12 mouse cellular contexts compared by ENCODE assay signal in the genomic region with DNA sequence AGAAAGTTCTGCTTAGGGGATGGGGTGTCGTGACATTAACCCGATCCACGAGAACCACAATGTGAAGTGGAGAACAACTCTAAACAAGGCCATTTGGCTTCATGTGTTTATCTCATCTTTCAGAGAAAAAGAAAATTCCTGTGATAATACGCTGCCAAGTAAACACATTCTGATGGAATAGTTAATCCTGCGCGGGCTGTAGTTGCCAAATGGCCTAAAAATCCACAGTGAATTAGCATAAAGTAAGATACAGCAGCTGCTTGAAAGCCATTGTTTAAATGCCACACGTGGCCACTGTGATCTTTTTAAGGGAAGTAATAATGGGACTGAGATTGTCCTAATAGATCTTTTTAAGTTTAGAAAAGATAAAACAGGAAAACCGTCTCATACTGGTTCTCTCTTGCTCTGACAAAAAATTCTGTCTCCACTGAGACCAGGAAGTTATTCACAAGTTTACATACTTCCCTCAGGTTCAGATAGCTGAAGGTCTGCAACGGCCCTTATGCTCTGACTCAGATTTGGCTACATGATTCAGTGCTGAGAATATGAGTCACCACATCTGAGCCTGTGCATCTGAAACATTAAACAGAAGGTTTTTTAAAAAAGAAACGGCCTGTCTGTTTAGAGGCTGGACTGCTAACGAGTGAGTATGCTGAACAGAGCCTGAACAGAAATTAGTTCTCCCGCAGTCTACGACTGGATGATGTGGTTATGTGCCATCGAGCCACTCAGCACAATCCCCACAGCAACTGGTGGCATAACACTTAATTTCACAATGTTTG. TPM values are rescaled to one million over a fixed set of nuclear protein-coding genes. Genes with fewer than 3 reads are reported as not detected.
DNase-seq lines count a peak whose midpoint lies in the region; ATAC-seq lines count a peak whose summit lies in the region.
"Had no signal": no experiment of that assay in that cellular context is flagged by ENCODE, and none has a peak within 500 bp of the region (broad histone marks: within the 10 kb centered on the region; RNA-seq: fewer than 3 reads in every experiment).

No protein-coding gene starts in this region.

- H3K4me2 ChIP-seq in kidney, embryonic 16.5 days (replicated peaks; ENCODE audit: low read depth, low read length) = no peak overlapping the region
- H3K4me2 ChIP-seq in intestine, embryonic 15.5 days (replicated peaks) = no peak overlapping the region; the same call in 1 of the 2 replicates
- H3K4me2 ChIP-seq: embryonic facial prominence, embryonic 12.5 days; midbrain, embryonic 15.5 days had no signal

- H3K9ac ChIP-seq in kidney, embryonic 16.5 days (replicated peaks; ENCODE audit: low read length) = no peak overlapping the region
- H3K9ac ChIP-seq in intestine, embryonic 15.5 days = no peak overlapping the region
- H3K9ac ChIP-seq: embryonic facial prominence, embryonic 12.5 days; midbrain, embryonic 15.5 days had no signal

- H3K4me1 ChIP-seq in kidney, embryonic 16.5 days (ENCODE audit: insufficient read depth, low read length) = no peaks in the 10 kb centered on the region
- no peaks in the 10 kb centered on the region for H3K4me1 ChIP-seq in intestine, embryonic 15.5 days (replicated peaks)
- H3K4me1 ChIP-seq: embryonic facial prominence, embryonic 12.5 days; midbrain, embryonic 15.5 days had no signal

- peak; percentile 49; the same call in 1 of the 2 replicates for ATAC-seq in kidney, embryonic 16.5 days (ENCODE audit: low FRiP score, low TSS enrichment)
- ATAC-seq in intestine, embryonic 15.5 days = peak; percentile 72
- ATAC-seq: hindbrain, embryonic 16.5 days; midbrain, embryonic 15.5 days had no signal

- peak; percentile 31 to 75 for DNase-seq in adrenal gland, adult (ENCODE audit: inconsistent age in 2 of 2, low spot score in 1 of 2)
- no peak for DNase-seq in adrenal gland, adult 18-20 months (ENCODE audit: low spot score in 2 of 2)
- DNase-seq in kidney, postnatal 36 days = no peak
- DNase-seq in MN1 (ENCODE audit: low spot score) = peak; percentile 68
- no peak for DNase-seq in cerebellum, postnatal 4 days (ENCODE audit: low spot score in 2 of 2)
- DNase-seq in cerebellum, postnatal 36 days = no peak
- DNase-seq: thymus, postnatal 14 days had no signal

- 68% methylated on average over 14 of the region's 14 CpGs for WGBS in kidney, embryonic 16.5 days
- WGBS in intestine, embryonic 15.5 days = 36% methylated on average over 14 of the region's 14 CpGs

- no peaks in the 10 kb centered on the region for H3K36me3 ChIP-seq in kidney, embryonic 16.5 days (ENCODE audit: insufficient read depth, low read length)
- no peaks in the 10 kb centered on the region for H3K36me3 ChIP-seq in intestine, embryonic 15.5 days
- H3K36me3 ChIP-seq: embryonic facial prominence, embryonic 12.5 days; midbrain, embryonic 15.5 days had no signal

- H3K27me3 ChIP-seq in kidney, embryonic 16.5 days (ENCODE audit: insufficient read depth, low read length) = no peaks in the 10 kb centered on the region
- no peaks in the 10 kb centered on the region for H3K27me3 ChIP-seq in intestine, embryonic 15.5 days (replicated peaks)
- H3K27me3 ChIP-seq: embryonic facial prominence, embryonic 12.5 days; midbrain, embryonic 15.5 days had no signal

- H3K4me3 ChIP-seq in kidney, embryonic 16.5 days (ENCODE audit: low read length) = no peak overlapping the region
- H3K4me3 ChIP-seq in intestine, embryonic 15.5 days (replicated peaks) = no peak overlapping the region
- H3K4me3 ChIP-seq: embryonic facial prominence, embryonic 12.5 days; midbrain, embryonic 15.5 days had no signal

- no peaks in the 10 kb centered on the region for H3K9me3 ChIP-seq in kidney, embryonic 16.5 days (ENCODE audit: low read length)
- H3K9me3 ChIP-seq in intestine, embryonic 15.5 days = no peaks in the 10 kb centered on the region
- H3K9me3 ChIP-seq: embryonic facial prominence, embryonic 12.5 days; midbrain, embryonic 15.5 days had no signal

- no peak overlapping the region for H3K27ac ChIP-seq in kidney, embryonic 16.5 days (ENCODE audit: low read length)
- peak overlapping the region; percentile 56 for H3K27ac ChIP-seq in intestine, embryonic 15.5 days
- H3K27ac ChIP-seq: embryonic facial prominence, embryonic 12.5 days; midbrain, embryonic 15.5 days had no signal

RNA-seq across cellular contexts. Expression of a gene that starts 21.4 kb away (rescaled TPM):
- total RNA-seq in adrenal gland, adult 18-20 months (2021) = under 1 TPM; 0.16 to 0.23 TPM
- 1.3 and 2.1 TPM in 2 replicates for polyA plus RNA-seq in kidney, embryonic 16.5 days (2015; fragmentation: Nextera tagmentation; extraction: Ambion mirVana)
- polyA plus RNA-seq in intestine, embryonic 15.5 days (2015; fragmentation: Nextera tagmentation; extraction: Ambion mirVana) = 1.7 and 1.8 TPM in 2 replicates

Comparison
In these comparisons a context has a peak if more than half of its experiments do, and no peak if none do; other contexts are left out.
1. DNase-seq: peak in adrenal gland, adult (2 of 2) and MN1 (single experiment); none in adrenal gland, adult 18-20 months (0 of 2), kidney, postnatal 36 days (0 of 2), cerebellum, postnatal 4 days (0 of 2) and cerebellum, postnatal 36 days (0 of 2).